Mouse (Mus musculus): ENCODE results near the gene Nol7.
A peak's percentile ranks its signal among the peaks of the same experiment; 100 is the strongest.

Nol7 gene

DNA sequence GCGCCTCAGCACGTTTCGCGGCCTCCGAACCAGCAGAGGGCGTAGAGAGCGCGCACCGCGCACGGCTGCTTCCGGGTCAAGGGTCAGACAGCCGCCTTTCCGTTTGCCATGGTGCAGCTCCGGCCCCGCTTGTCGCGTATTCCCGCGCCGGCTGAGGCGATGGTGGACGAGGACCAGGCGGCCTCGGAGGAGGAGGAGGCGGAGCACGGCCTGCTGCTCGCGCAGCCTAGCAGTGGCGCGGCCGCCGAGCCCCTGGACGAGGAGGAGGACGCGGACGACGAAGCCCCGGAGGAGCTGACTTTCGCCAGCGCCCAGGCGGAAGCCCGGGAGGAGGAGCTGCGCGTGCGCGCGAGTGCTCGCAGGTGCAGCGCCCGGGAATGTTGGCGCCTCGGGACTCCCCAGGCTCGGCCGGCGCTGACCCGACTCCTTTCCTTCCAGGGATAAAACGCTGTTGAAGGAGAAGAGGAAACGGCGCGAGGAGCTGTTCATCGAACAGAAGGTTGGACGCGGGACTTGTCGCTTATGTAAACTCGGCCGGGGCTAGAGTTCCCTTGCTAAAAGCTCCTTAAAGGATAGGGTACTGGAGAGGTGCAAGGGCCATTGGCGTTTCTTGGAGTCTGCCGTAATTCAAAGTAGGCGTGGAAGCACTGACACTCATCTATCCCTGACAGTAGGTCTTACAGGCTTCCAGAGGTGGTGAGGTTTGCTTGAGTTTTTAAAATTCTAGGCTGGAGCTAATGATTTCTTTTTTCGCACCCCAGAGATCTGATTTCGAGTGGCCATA lies at the start of gene Nol7:
Nol7 (plus strand) TSS at position 94 of the 784 bp plus-strand sequence.
- peak; percentile 95 for DNase-seq

DNA sequence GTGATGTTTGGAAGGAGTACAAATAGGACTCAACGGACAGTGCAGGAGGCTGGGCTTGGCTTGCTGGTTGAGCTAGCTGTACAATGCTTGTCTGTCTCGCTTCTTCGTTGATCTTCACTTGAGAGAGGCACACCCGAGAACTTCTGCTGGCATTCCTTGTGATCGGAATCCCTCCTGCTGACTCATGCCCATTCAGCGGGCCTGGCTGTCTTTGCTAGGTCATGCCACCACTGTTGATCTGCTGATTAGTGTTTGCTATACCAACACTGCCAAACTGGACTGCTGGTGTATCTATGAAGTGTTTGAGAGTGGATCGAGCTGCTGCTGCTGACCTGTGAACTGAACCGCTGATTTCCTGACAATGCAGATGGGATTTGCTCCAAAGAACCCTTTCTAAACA lies 48.8 kb upstream of the Nol7 start:
- no peak for DNase-seq

DNA sequence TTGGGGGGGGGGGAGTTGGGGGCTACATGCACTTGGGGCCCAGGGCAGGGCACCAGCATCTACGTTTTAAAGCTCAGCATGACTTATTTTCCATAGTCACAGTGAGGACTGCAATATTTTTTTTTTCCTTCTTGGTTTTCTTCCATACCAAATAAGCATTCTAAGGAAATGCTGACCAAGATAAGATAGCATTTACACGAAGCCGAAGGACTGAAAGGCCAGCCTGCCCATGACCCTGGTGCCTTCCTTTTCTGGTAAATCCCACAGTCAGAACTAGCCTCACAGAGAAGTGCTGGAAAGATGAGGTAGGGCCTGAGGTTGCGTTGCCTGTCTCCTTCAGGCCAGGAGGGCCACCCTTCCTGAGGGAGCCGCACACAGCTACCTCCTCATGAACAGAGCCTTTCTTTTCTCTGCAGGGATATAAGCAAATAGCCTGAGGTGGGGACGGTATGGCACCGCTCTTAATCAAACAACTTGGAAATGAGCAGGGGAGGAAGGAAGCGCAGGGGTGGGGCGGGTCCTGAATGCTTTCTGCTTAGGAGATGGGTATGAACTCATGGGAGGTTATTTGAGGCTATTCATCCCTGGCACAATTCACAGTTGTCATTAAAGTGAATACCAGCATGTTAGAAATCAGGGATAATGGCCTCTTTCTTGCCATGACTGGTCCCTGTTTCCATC lies 47.6 kb upstream of the Nol7 start:
- DNase-seq: no peak

DNA sequence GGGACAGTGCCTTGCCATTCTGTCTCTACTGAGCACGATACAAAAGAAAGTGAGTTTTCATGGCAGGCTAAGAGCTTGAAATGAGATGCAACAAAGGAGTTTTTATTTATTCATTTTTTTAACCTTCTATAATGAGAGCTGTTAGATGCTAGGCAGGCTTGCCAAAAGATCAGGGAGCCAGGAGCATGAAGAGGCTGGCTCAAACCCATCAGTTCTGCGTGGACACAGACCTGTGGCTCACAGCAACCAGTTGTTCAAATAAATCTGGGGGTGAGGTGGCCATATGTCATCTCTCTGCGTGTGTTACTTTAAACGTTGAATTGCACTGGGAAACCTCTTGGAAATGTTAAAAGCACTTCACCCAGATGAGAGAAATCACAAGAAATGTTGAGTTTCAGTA lies 44.8 kb upstream of the Nol7 start:
- no peak for DNase-seq

DNA sequence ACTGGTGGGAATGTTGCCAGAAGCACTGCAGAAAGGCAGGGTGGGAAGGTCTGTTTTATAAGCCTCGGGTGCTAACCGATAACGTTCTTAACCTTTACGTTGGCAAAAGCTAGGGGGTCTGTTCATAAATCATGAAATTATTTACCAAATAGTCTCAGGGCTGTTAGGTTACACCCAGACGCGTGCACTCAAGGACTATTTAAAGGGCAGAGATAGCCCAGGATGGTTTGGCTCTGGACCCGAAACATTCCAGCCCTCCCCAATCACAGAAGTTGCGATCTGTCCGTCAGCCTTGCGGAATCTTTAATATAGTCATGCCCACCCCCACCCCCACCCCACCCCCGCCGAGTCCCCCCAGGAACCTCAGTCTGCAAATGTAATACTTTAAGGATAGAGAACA lies 43.8 kb upstream of the Nol7 start:
- no peak for DNase-seq

DNA sequence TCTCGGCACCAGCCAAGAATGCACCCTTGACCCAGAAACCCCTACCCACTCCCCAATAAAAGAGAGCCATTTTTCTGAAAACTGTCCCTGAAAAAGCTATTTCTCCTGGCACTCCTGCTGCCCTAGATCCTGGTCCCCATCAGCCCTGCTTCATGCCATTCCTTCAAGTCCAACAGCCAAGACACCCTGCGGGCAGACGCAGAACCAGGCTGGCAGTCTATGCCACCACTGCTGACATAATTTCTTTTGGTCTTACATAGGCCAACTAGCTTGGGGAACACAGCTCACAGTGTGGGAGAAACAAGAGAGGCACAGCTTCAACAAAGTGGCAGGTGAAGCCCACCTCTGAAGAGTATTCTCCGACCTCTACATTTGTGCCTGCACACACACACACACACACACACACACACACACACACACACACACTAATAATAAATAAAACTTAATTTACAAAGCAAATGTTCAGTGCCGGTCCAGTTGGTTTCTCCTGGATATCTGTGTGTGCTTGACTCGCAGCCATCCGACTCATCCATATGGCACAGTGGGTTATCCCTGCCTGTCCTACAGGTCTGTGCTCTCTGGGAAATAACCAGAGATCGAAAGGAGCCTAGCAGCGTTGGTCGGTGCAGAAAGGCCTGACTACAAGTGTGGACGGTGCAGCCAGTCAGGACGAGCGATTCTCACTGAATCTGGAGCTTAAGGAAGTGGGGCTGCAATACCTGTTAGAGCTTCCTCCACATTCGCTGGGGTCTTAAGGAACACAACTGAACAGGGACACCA lies 41.7 kb upstream of the Nol7 start:
- peak; percentile 71 for DNase-seq

DNA sequence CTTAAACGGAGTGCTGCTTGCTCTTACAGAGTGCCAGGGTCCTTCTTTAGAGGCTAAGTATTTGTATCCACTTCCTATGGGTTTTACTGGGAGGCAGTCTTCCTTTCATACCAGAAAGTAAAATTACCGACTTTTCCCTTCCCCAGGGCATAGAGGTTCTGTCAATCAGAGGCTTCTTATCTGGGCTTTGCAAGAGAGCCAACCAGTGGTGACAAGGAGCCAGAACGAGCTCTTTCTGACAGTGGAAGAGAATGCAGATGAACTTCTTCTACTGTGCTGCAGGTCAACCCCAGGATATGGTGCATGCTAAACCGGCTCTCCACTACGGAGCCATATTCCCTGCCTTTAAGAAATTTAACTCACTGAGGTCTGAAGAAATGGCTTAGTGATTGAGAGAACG lies 37.7 kb upstream of the Nol7 start:
- DNase-seq: no peak

DNA sequence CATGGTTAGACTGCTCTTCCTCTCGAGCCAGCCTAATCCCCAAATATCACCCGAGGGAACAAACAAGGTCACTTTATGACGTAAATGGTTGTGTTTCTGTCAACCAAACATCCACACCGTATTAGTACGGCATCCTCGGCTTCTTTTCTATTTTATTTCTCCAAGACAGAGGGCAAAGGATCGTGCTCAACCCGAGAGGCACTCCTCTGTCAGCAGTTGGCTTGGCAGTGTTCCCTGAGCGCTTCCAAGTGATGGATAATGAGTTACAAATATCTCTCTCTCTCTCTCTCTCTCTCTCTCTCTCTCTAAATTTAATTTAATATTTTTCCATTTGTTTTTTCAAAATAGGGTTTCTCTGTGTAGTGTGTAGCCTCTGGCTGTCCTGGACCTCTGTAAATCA lies 35.8 kb upstream of the Nol7 start:
- no peak for DNase-seq

DNA sequence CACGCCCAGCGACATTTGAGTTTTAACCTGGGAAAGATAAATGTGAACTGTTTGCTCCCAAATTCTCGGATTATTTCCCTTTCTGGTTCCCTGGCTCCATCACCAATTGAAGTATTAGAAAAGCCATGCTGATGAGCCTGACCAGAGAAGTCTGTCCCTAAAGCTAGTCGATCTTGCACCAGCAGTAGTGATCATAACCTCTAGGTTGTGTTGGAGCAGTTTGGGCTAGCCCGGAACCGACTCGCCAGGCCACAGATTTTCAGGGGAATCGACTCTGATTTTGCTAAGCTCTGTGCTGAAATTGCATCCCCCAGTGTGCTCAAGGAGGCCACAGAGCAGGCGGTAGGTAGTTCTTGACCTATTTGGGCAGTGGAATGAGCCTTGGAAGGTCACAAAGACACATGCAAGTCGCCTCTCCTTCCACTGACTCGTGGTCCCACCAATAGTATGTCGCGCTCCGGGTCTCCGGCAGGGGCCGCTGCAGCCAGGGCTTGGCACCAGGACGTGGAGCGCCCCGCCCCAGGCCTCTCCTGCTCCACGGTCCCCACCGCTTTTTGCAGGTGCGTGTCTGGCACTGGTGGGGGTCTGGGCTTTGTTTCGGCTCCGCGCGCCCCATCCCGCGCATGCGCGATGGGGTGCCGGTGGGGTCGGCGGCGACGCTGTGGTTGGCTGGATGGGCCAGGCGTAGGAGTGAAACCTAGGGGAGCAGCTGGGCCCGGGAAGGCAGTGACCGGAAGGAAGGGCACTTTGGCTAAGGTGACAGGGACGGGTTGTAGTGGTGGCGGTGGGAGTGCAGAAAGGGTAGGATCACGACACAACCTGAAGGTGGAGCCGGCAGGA lies 33.0 kb upstream of the Nol7 start, which contains the start of gene Sirt5:
Sirt5 (plus strand) TSS at position 512 of the 840 bp plus-strand sequence.
- DNase-seq: peak; percentile 93

DNA sequence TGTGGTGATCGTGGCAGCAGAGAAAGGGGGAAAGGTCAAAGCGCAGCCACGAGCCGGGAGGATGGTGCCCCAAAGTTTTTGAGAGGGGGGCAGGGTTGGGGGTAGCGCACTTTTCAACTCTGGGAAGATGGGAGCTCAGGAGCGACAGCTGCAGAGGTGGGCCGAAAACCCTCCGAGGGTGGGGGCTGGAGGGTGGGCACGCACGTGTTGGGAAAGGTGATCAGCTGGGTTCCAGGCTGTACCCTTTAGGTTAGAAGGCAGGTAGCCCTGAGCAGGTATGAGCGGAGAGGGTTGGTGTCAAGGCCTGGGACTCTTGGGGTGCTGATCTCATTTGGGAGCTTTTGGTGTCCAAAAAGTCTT lies 32.4 kb upstream of the Nol7 start:
- no peak for DNase-seq

DNA sequence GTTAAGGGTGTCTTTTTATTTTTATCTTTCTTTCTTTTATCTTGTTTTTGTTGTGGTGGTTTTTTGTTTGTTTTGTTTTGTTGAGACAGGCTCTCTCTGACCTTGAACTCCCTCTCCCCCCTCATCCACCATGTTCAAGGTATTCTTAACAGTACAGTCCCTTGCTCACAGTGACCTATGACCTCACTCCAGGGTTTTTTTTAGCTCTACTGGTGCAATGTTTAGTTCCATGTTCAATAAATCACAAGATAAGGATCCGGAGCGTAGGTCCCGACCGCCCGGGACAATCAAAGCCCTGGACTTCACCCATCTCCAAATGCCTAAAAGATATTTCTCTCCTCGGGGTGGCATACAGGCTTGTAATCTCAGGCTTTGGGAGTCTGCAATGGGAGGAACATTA lies 28.1 kb upstream of the Nol7 start:
- no peak for DNase-seq

DNA sequence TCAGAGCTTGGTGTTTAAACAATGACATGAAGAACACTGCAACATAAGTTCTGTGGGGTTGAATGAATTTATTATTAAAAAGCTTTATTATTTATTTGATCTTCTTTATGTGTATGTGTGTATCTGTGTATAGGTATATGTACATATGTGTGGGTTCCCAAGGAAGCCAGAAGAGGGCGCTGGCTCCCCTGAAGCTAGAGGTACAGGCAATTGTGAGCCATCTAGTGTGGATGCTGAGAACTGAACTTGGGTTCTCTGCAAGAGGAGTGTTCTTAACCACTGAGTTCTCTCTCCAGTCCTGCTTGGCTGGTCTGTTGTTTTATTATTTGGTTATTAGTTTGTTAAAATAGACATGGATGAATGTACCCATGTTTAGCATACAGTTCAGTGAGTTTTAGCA lies 25.3 kb upstream of the Nol7 start:
- DNase-seq: no peak

DNA sequence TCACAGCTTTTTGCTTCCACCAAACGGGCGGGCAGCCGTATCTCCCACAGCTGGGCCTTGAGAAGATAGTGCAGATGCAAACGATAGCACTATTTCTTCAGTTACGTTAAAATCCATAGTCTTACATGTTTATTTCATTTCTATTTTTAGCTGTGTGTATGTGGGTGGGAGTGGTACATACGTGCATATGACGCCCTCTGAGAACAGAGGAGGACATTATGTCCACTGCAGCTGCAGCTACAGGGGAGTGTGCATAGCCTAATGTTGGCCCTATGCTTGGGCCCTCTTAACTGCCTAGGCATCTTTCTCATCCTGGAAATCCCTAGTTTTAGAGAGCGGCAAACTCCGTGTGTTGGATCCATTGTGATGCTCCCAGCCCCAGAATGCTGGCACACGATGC lies 24.0 kb upstream of the Nol7 start:
- DNase-seq: no peak

DNA sequence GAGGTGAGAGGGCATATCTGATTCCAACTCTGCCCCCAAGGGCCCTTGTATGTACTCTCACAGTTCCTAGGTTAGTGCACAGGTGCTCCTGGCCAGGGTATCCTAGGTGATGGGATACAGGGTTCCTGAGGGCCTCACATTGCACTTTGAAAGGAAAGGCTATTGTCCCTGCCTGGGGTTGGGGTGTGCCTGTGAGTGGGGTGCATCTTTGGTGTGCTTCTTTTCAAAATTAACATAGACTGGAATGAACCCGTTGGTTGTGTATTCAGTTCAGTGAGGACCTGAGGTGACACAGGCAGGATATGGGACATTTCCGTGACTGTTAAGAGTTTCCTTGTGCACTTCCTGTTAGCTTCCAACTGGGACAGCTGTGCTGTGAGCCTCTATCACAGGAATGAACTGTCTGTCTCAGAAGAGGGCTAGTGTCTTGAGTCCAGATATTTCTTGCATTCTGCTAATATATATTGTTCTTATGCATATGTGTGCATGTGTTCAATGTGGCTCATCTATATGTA lies 23.2 kb upstream of the Nol7 start:
- no peak for DNase-seq

DNA sequence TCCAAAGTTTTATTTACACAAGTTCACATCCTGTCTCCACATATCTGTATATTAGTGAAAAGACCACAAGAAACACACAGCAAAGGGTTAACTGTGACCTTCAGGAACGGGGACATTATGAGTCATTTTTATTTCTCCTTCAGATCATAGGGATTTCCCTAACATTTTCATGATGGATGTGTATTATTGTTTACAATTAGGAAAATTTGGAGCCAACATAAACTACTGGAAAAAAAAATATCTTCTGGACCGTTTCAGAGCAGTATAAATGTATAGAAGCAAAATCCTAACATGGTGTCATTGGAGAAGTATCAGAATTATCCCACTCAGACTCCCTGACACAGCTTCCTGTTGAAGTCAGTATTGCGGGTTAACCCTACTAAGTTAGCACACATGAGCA lies 18.2 kb upstream of the Nol7 start:
- DNase-seq: no peak

DNA sequence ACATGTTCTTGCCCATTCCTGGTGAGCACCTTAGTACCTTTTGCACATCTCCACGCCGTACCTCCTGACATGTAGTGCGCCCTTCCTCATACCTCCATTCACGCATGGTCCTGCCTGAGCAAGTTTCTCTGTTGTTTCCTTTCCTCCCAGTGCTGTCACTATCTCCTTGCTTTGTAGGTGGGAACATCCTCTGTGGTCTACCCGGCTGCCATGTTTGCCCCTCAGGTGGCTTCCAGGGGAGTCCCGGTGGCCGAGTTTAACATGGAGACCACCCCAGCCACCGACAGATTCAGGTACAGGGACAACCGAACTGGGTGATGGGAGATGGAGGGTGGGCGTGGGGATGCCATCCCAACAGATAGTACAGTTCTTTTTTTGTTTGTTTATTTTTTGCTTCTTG lies 12.9 kb upstream of the Nol7 start:
- no peak for DNase-seq

DNA sequence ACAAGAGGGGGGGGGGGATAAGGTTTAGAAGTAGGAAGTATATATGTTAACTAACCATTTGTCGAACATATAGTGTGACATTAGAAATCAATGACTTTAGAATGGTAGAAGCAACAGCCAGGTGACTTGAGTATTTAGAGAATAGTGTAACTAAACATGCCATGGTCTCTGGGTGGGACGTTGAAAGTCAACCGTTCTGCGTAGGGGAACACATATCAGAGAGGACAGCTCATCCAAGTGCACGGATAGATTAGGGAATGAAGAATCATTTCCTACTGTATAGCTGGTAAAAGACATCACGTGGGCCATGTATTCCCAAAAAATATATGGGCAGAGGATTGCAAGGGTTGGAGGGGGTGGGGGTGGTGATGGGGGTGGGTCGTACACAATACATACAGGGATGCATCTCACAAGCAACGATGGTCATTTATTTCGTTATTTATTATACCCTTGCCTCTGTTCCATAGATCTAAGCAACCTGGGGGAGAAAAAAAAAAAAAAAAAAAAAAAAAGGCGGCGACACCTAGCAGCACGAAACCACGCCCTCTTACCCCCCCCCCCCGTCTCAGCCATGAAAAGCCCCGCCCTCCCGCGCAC lies 392 bp upstream of the Nol7 start:
- DNase-seq: peak; percentile 39

DNA sequence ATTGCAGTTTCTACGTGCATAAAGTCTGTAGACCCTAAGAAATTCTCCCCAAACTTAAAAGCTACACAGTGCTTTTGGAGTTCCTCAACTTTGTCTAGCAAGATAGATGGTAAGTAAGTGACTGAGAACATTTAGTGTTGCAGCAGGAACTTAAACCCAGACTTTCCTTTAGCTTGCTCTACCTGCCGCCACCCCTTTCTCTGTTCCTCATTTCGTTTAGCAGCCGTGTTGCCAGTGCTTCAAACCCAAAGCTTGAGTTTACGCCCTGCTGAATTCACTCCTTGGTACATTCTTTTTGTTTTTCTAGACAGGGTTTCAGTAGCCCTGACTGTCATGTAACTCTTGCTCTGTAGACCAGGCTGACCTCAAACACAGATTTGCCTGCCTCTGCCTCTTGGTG lies 1.4 kb downstream of the Nol7 start:
- no peak for DNase-seq

DNA sequence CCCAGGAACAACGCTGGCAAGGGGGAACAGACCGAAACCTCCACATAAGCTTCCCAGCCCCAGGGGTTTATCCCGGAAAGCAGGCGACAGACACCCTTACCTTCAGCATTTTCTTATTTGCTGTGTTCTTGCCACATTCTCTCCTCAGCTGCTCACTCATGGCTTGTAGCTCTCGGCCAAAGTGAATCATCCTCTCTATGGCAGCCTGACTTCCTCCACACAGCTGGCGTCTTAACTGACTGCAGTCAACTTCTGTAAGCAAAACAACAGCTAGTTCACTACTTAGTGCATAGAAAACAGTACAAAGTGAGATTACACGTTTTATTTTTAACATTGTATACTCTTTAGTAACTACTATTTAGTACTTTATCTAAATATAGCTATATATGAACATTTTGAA lies 14.1 kb downstream of the Nol7 start:
- DNase-seq: no peak

DNA sequence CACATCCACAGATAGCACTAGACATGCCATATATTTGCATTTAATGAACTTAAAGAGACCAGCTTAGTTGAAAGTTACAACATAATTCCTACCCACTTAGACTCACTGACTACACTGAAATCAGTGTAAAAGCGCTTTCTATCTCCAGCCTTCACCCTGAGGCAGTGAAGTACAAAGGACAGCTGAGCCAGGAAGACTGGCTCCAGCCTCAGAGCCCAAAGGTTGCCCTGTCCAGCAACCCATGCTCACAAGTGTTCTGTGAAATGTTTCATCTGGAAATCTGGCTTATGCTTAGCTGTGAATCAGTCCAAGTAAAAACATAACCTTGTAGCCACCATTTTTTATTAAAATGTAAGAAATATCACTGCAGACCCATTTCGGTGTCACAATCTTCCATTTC lies 15.4 kb downstream of the Nol7 start:
- DNase-seq: no peak

DNA sequence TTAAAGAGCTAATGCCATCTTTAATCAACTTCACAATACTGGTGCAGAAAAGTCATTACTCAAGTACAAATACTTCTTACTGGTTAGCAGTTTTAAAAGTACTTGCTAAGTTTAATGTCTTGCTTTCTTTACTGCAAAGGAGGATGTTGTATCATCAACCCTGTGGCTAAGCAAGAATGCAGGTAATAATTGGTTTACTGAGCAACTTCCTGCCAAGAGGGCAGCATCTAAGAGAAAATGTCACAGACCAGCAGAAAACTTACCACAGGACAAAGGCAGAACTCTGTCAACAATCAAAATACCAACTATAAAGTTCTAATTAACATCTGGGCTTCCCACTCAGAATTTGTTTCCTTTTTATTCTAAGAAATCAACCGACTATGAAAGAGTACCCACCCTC lies 17.1 kb downstream of the Nol7 start:
- DNase-seq: no peak

DNA sequence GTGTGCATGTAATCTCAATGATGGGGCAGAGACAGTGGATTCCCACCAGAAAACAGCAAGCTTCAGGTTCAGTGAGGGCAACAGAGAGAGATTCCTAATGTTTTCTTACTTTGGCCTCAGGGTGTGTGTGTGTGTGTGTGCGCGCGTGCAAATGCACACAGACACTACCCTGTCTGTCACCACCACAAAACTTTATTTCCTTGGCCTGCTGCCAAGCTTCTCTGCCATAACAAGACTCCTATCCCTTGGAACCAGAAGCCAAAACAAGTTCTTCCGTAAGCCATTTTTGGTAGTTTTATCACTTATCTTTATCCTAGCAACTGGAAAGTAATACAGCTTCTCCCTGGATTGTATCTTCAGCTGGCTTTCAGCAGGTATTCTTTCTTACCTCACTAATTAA lies 30.2 kb downstream of the Nol7 start:
- no peak for DNase-seq

All from cerebellum, adult 9-11 months (tissue).